Mouse (Mus musculus) CH12.LX (cell line): ENCODE measurements around the gene Aff3.

Source experiments
- CHD2 ChIP-seq: IDR thresholded peaks from 2 replicates; pipeline ENCODE4 v1.6.1; 2011; ENCODE audit warnings: low read length, improper control_type of control experiment
- CTCF ChIP-seq, 2 experiments: IDR thresholded peaks in 1 of 2; conservative IDR thresholded peaks in 1 of 2; 2 replicates each; pipeline ENCODE4 v1.5.1; 2011 to 2012; ENCODE audit warnings: low read depth in 2 of 2, low read length in 2 of 2, improper control_type of control experiment in 1 of 2, inconsistent platforms in 1 of 2, mild to moderate bottlenecking in 1 of 2, moderate library complexity in 1 of 2
- EP300 ChIP-seq: IDR thresholded peaks from 2 replicates; pipeline ENCODE4 v1.6.1; 2011; ENCODE audit warnings: low read length, improper control_type of control experiment
- GABPA ChIP-seq: IDR thresholded peaks from 2 replicates; pipeline ENCODE4 v1.6.1; 2012; ENCODE audit warnings: low read depth, low read length, improper control_type of control experiment, inconsistent platforms; ENCODE audit not compliant: insufficient replicate concordance
- MAX ChIP-seq: IDR thresholded peaks from 2 replicates; pipeline ENCODE4 v1.6.1; 2011; ENCODE audit warnings: low read length, improper control_type of control experiment
- SIN3A ChIP-seq: IDR thresholded peaks from 2 replicates; pipeline ENCODE4 v1.6.1; 2012; ENCODE audit warnings: low read length, improper control_type of control experiment, inconsistent platforms
- SMC3 ChIP-seq: IDR thresholded peaks from 2 replicates; pipeline ENCODE4 v1.6.1; 2011; ENCODE audit warnings: low read depth, low read length, improper control_type of control experiment
- USF1 ChIP-seq: IDR thresholded peaks from 2 replicates; pipeline ENCODE4 v1.6.1; 2014; ENCODE audit warnings: low read depth, mild to moderate bottlenecking, inconsistent platforms, low read length, improper control_type of control experiment
- USF2 ChIP-seq: conservative IDR thresholded peaks from 2 replicates; pipeline ENCODE4 v1.6.1; 2011; ENCODE audit warnings: low read depth, low read length, improper control_type of control experiment
- ZC3H11A ChIP-seq: IDR thresholded peaks from 2 replicates; pipeline ENCODE4 v1.6.1; 2012; ENCODE audit warnings: low read depth, mild to moderate bottlenecking, inconsistent platforms, low read length, improper control_type of control experiment
- ZMIZ1 ChIP-seq: IDR thresholded peaks from 2 replicates; pipeline ENCODE4 v1.6.1; 2012; ENCODE audit warnings: low read depth, mild to moderate bottlenecking, inconsistent platforms, low read length, improper control_type of control experiment

DNA sequence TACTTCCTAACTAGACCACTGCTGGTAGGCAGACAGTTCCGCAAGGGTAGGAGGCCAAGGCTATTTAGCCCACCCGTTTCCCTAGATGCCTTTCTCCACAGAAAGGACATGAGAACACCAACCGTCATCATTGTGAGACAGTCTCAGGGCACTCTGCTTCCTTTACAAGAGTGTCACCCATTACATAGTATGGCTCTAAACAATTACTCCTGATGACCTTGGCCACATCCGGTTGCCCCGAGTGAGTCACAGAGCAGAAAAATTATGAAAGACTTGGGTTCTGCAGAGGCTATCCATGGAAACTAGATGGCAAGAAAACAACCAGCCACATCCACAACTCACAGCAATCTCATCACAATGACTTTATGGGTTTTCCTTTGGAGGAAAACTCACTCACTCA, 261.0 kb downstream of the Aff3 start:
- TF ChIP-seq SMC3: no peak
- TF ChIP-seq CHD2: no peak
- TF ChIP-seq CTCF (conservative IDR thresholded peaks at IDR 0.05 in 1 of 2, IDR thresholded peaks at IDR 0.05 in 1 of 2; ENCODE audit: low read depth in 2 of 2, low read length in 2 of 2): no peak
- no peak for TF ChIP-seq USF1
- no peak for TF ChIP-seq MAX
- TF ChIP-seq ZC3H11A: no peak
- TF ChIP-seq EP300: no peak
- no peak for TF ChIP-seq SIN3A
- TF ChIP-seq USF2: no peak
- no peak for TF ChIP-seq GABPA
- TF ChIP-seq ZMIZ1: no peak
